Mouse (Mus musculus) neural tube, postnatal 0 days (tissue): Measurements from ENCODE around the gene Zfp398. TPM values are rescaled to one million over a fixed set of nuclear protein-coding genes. Genes with fewer than 3 reads are reported as not detected.

Experiments used
- microRNA counts: library from miRNA; unstranded; fragments of <30 nt; microRNA quantifications from one replicate; lab custom pipeline; 2015
- microRNA-seq: library from miRNA; unstranded; fragments of <30 nt; microRNA quantifications from one replicate; pipeline ENCODE4, GENCODE M21; 2016
- polyA plus RNA-seq: library from polyadenylated mRNA; unstranded; fragments of >200 nt; fragmentation: Nextera tagmentation; extraction: Ambion mirVana; gene quantifications from 2 replicates; pipeline ENCODE4 v1.2.1, GENCODE M21; 2015

The Zfp398 gene
- polyA plus RNA-seq, result 12.8 and 14.3 TPM in 2 replicates

DNA sequence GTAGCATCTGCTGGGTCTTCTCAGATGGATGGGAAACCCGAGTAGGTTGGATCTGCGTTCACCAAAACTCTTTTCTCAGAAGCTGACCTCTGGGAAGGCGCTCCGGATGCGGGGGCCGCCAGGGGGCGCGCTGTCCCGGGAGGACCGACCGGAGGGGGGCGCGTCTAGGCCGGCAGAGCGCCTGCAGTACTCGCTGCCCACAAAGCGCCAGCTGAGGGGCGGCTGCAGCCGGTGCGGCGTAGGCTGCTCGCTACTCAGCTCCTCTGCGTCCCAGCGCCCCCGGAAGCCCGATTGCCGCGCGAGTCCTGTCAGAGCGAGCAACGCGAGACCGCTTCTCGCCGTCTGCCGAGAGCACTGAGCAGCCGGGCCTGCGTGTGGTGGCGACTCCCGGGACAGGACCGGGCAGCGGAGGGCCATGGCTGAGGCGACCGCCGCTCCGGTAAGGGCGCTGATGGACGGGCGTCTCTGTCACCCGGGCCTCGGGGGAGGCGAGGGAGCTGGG lies at the start of gene Zfp398:
Zfp398 (plus strand) TSS at position 180 of the 502 bp plus-strand sequence.

DNA sequence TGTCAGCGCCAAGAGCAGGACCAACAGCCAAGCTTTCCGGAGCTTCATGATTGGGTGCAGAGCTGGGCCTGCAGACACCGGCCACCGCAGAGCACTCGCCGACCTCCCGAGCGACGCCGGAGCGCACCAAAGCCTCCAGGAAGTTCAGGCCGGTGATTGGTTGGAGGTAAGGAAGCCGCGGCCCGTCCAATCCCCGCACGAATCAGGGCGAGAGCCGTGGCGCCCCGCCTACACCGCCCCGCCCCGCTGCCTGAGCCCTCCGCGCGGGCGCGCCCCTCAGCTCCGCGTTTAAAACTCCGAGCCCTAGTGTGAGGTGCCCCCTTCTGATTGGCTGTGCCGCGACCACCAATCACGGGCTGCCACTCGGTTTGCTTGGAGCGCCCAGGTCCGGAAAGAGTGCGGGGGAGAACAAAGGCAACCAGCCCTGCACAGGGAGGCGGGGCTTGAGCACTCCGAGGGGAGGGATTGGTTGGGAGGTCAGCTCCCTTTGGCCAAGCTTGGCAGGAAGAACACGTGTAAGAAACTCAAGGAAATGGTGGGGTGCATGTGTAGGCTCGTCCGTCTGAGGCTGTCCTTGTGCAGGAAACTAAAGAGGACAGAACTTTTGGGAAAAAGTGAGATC lies 22.1 kb upstream of the Zfp398 start, which contains the start of gene Pdia4:
Pdia4 (minus strand) TSS at position 174 of the 622 bp plus-strand sequence.

DNA sequence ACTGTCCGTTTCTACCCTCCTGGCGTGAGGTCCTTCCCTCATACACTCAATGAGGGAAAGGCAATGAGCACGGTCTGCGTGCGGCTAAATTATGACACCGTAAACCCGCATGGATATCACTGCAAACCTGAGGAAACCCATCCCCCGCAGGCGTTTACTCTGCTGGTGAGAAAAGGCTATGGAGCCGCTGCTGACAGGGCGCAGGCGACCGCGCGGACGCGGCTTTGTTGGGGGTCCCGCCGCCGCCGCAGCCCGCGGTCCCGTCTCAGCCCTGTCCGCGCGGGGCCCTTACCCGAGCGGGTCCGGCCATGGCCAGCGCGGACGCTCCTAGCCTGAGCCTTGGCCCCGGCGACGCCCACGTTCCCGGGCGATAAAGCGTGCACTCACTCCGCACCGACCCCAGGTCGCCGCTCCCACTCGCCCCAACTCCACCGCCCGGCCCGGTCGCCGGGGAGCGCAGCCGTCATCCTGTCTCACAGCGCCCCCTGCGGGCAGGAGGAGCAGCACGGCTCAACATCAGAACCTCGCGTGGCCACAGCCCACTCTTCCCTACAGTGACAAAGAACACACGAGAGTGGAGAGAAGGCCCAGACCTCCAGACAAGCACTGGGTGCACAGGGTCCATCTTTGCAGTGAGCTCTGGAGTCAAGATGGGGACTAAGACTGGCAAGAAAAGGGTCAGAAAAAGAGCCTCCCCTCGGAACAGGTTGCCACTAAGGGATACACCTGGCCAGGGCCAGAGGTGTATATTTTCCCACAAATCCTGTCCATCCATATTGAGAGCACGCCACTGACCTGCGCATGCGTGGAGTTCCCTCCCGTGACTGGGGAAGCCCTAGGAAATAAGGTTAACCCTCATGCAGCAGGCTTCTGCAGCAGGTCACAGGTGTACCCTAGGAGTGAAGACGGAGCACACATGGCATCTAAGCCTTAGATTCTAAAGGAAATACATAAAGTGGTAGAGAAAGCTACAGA lies 5.1 kb upstream of the Zfp398 start, which contains the start of gene Zfp786:
Zfp786 (minus strand) TSS at position 764 of the 975 bp plus-strand sequence.

DNA sequence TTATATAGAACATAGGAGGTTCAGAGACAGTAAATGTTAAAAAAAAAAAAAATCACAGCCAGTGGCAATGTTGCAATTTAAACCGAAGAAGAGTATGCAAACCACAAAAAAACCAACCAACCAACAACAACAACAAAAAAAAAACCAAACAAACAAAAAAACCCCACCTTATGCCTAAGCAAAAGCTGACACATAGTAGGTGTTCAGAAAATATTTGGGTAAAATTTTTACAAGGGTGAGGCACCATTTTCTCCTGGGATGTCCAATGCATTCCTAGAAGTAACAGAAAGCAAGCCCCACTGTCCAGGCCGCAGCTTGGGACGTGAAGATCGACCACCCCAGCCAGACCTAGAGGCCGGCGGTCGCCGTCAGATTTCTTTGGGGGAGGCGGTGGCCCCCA lies 41.6 kb downstream of the Zfp398 start, which contains the start of gene Zfp282:
Zfp282 (plus strand) TSS at position 147 of the 400 bp plus-strand sequence.

DNA sequence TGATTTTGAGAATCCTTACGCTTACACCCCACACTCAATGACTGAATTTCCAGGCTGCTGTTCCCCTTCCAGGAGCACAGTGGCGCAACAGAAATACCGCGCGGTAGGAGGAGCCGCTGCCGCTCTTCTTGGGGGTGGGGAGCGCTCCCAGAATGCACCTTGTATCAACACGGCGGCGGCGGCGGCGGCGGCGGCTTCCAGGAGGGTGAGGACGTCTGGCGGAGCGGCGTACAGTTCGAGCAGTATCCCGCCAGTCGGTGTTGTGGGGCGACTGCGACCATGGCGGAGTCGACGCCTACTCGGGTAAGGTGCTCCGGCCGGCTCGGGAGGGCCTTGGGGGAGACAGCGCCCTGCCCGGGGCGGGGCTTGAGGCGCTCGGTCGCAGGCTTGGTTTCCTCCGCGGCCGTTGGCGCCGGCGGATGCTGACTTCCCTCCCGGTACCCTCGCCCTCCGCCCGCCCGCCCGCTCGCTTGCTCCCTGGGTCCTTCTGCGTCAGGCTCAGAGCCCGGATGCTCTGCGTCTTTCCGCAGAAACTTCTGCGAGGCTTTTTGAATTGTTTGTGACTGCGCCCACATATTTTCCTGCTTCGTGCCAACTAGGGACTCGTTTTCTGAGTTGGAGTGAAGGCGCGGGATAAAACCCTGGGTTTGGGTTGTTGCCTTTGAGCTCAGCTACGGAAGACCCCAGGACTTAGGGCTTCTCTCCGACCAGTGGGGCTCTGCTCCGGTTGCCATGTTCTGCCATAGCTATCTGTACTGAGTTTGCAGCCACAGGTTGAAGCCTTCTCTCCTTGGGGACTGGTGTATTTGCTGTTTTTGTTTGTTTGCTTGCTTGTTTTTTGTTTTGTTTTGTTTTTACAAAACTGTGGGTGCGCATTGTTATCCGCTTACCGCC lies 85.2 kb downstream of the Zfp398 start, which contains the start of gene Zfp212:
Zfp212 (plus strand) TSS at position 30 of the 894 bp plus-strand sequence.

MicroRNAs encoded within 50 kb of the gene (microRNA counts, 519-probe panel; counts per million panel counts)
- 40.5 counts per million for microRNA mmu-miR-704 (lab: Ali Mortazavi, UCI)

Small RNAs within 50 kb of the gene (microRNA-seq; reads per million reads assigned to microRNA genes)
- gene Mir704, result not detected

Other genes with a start within 250 kb of the Zfp398 start
- gene Ezh2, start 240.3 kb upstream of the Zfp398 start, polyA plus RNA-seq, result 25.5 and 28.4 TPM in 2 replicates
- gene Pdia4, start 22.2 kb upstream of the Zfp398 start, polyA plus RNA-seq, result 88.8 and 91.4 TPM in 2 replicates
- 7.9 and 8.2 TPM in 2 replicates for gene Zfp786, start 4.8 kb upstream of the Zfp398 start, polyA plus RNA-seq
- 15.9 and 17.0 TPM in 2 replicates for gene Zfp282, start 41.5 kb downstream of the Zfp398 start, polyA plus RNA-seq
- 10.8 and 12.1 TPM in 2 replicates for gene Zfp212, start 84.8 kb downstream of the Zfp398 start, polyA plus RNA-seq
- gene Zfp956, start 117.7 kb downstream of the Zfp398 start, polyA plus RNA-seq, result 20.8 and 27.3 TPM in 2 replicates
- 14.9 and 15.9 TPM in 2 replicates for gene Zfp777, start 213.2 kb downstream of the Zfp398 start, polyA plus RNA-seq